Mouse (Mus musculus) stomach, embryonic 15.5 days (tissue): ENCODE data around the gene Tnfrsf13c. TPM values are rescaled to one million over a fixed set of nuclear protein-coding genes. Genes with fewer than 3 reads are reported as not detected.

Source experiments
- ATAC-seq: fragments of 200-750 bp; cut with Nextera tagmentation; 2 replicates; pipeline ENCODE4 v1.8.0; 2017; ENCODE audit warnings: low read depth, moderate number of reproducible peaks, moderate TSS enrichment; ENCODE audit not compliant: insufficient read depth, low FRiP score
- H3K27ac ChIP-seq: fragments of 300-500 bp; sonication (generic); 2 replicates; pipeline ENCODE4 v1.5.1; 2015; ENCODE audit warnings: mild to moderate bottlenecking, inconsistent platforms
- H3K27me3 ChIP-seq: fragments of 300-500 bp; sonication (generic); replicated peaks from 2 replicates; pipeline ENCODE4 v1.6.1; 2015; ENCODE audit warnings: inconsistent platforms
- H3K36me3 ChIP-seq: fragments of 300-500 bp; sonication (generic); 2 replicates; pipeline ENCODE4 v1.6.1; 2015; ENCODE audit warnings: inconsistent platforms
- H3K4me1 ChIP-seq: fragments of 300-500 bp; sonication (generic); 2 replicates; pipeline ENCODE4 v1.6.1; 2015; ENCODE audit warnings: inconsistent platforms
- H3K4me2 ChIP-seq: fragments of 300-500 bp; sonication (generic); 2 replicates; pipeline ENCODE4 v1.6.1; 2015; ENCODE audit warnings: mild to moderate bottlenecking, inconsistent platforms
- H3K4me3 ChIP-seq: fragments of 300-500 bp; sonication (generic); replicated peaks from 2 replicates; pipeline ENCODE4 v1.5.1; 2015; ENCODE audit warnings: inconsistent platforms
- H3K9ac ChIP-seq: fragments of 300-500 bp; sonication (generic); 2 replicates; pipeline ENCODE4 v1.6.1; 2015; ENCODE audit warnings: inconsistent platforms
- H3K9me3 ChIP-seq: fragments of 300-500 bp; sonication (generic); 2 replicates; pipeline ENCODE4 v1.6.1; 2016; ENCODE audit warnings: inconsistent platforms
- WGBS: fragments of 180-500 bp; shearing (Covaris S2); methylation state at CpG from one replicate; pipeline ENCODE4 v1.1.7; 2015; 5-methylcytosine and 5-hydroxymethylcytosine counted together
- polyA plus RNA-seq: library from polyadenylated mRNA; unstranded; fragments of >200 nt; fragmentation: Nextera tagmentation; extraction: Ambion mirVana; gene quantifications from 2 replicates; pipeline ENCODE4 v1.2.1, GENCODE M21; 2015

Gene Tnfrsf13c
- polyA plus RNA-seq, 1 experiment from 2014 or later, result 0.13 TPM

GRCm38 (mm10) chr15:82188481-82189240 is 35.5 kb downstream of the Tnfrsf13c start:
- H3K9me3 ChIP-seq, result no peaks in the 10 kb centered on the region
- 97% methylated on average over 10 of the region's 10 CpGs for WGBS
- H3K4me1 ChIP-seq, result peaks cover 3% of the 10 kb centered on the region; the same call in 1 of the 2 replicates
- H3K4me3 ChIP-seq, result no peak overlapping the region
- no peak overlapping the region for H3K27ac ChIP-seq
- H3K36me3 ChIP-seq, result peaks cover 67% of the 10 kb centered on the region
- no peaks in the 10 kb centered on the region for H3K27me3 ChIP-seq
- ATAC-seq, result no peak
- H3K9ac ChIP-seq, result no peak overlapping the region
- H3K4me2 ChIP-seq, result no peak overlapping the region

- 90% methylated on average over 1 of the region's 1 CpGs for WGBS
- Histone ChIP-seq H3K4me2 (no peak overlapping the region), H3K9ac (no peak overlapping the region), H3K4me1 (peaks cover 3% of the 10 kb centered on the region; the same call in 1 of the 2 replicates), H3K27ac (no peak overlapping the region), H3K4me3 (no peak overlapping the region), H3K27me3 (no peaks in the 10 kb centered on the region), H3K9me3 (no peaks in the 10 kb centered on the region), H3K36me3 (peaks cover 69% of the 10 kb centered on the region)
- no peak for ATAC-seq
Measured at GRCm38 (mm10) chr15:82187924-82188323, 36.2 kb downstream of the Tnfrsf13c start.

GRCm38 (mm10) chr15:82187401-82187800 is 36.8 kb downstream of the Tnfrsf13c start:
- peaks cover 74% of the 10 kb centered on the region for H3K36me3 ChIP-seq
- no peak overlapping the region for H3K4me2 ChIP-seq
- H3K4me3 ChIP-seq, result no peak overlapping the region
- 90% methylated on average over 4 of the region's 4 CpGs for WGBS
- H3K27ac ChIP-seq, result no peak overlapping the region
- H3K4me1 ChIP-seq, result peaks cover 3% of the 10 kb centered on the region; the same call in 1 of the 2 replicates
- ATAC-seq, result no peak
- H3K9ac ChIP-seq, result no peak overlapping the region
- no peaks in the 10 kb centered on the region for H3K27me3 ChIP-seq
- no peaks in the 10 kb centered on the region for H3K9me3 ChIP-seq

- H3K4me3 ChIP-seq, result no peak overlapping the region
- 81% methylated on average over 5 of the region's 5 CpGs for WGBS
- H3K4me2 ChIP-seq, result no peak overlapping the region
- H3K36me3 ChIP-seq, result peaks cover 75% of the 10 kb centered on the region
- no peaks in the 10 kb centered on the region for H3K27me3 ChIP-seq
- H3K9ac ChIP-seq, result no peak overlapping the region
- no peaks in the 10 kb centered on the region for H3K9me3 ChIP-seq
- peaks cover 3% of the 10 kb centered on the region; the same call in 1 of the 2 replicates for H3K4me1 ChIP-seq
- 0 out of 2 replicates have a peak overlapping the region, but pooled peaks have one; percentile 31 for H3K27ac ChIP-seq
- ATAC-seq, result no peak
Measured at GRCm38 (mm10) chr15:82186931-82187330, 37.2 kb downstream of the Tnfrsf13c start.

GRCm38 (mm10) chr15:82186131-82186530 is 38.0 kb downstream of the Tnfrsf13c start:
- ATAC-seq, result peak; percentile 55; the same call in 1 of the 2 replicates
- H3K4me1 ChIP-seq, result peaks cover 3% of the 10 kb centered on the region; the same call in 1 of the 2 replicates
- no peak overlapping the region for H3K9ac ChIP-seq
- H3K4me2 ChIP-seq, result no peak overlapping the region
- H3K27me3 ChIP-seq, result no peaks in the 10 kb centered on the region
- no peak overlapping the region for H3K4me3 ChIP-seq
- 73% methylated on average over 14 of the region's 14 CpGs for WGBS
- H3K36me3 ChIP-seq, result peaks cover 80% of the 10 kb centered on the region
- no peaks in the 10 kb centered on the region for H3K9me3 ChIP-seq
- peak overlapping the region; percentile 51 for H3K27ac ChIP-seq

GRCm38 (mm10) chr15:82185062-82185783 is 38.9 kb downstream of the Tnfrsf13c start:
- 81% methylated on average over 14 of the region's 14 CpGs for WGBS
- no peak for ATAC-seq
- Histone ChIP-seq H3K4me2 (no peak overlapping the region), H3K4me3 (no peak overlapping the region), H3K27me3 (no peaks in the 10 kb centered on the region), H3K9me3 (no peaks in the 10 kb centered on the region), H3K36me3 (peaks cover 88% of the 10 kb centered on the region), H3K4me1 (peaks cover 3% of the 10 kb centered on the region; the same call in 1 of the 2 replicates), H3K27ac (peak overlapping the region; percentile 51), H3K9ac (no peak overlapping the region)

- 77% methylated on average over 10 of the region's 10 CpGs for WGBS
- H3K4me3 ChIP-seq, result no peak overlapping the region
- H3K36me3 ChIP-seq, result peaks cover 91% of the 10 kb centered on the region
- peaks cover 3% of the 10 kb centered on the region; the same call in 1 of the 2 replicates for H3K4me1 ChIP-seq
- peak overlapping the region; percentile 51; the same call in 1 of the 2 replicates for H3K27ac ChIP-seq
- H3K9ac ChIP-seq, result no peak overlapping the region
- no peak for ATAC-seq
- no peak overlapping the region for H3K4me2 ChIP-seq
- no peaks in the 10 kb centered on the region for H3K27me3 ChIP-seq
- no peaks in the 10 kb centered on the region for H3K9me3 ChIP-seq
Measured at GRCm38 (mm10) chr15:82184656-82185055, 39.5 kb downstream of the Tnfrsf13c start.

GRCm38 (mm10) chr15:82184183-82184582 is 40.0 kb downstream of the Tnfrsf13c start:
- Histone ChIP-seq H3K4me2 (no peak overlapping the region), H3K4me1 (peaks cover 3% of the 10 kb centered on the region; the same call in 1 of the 2 replicates), H3K27me3 (no peaks in the 10 kb centered on the region), H3K9ac (no peak overlapping the region), H3K9me3 (no peaks in the 10 kb centered on the region), H3K36me3 (peaks cover 91% of the 10 kb centered on the region), H3K27ac (peak overlapping the region; percentile 40), H3K4me3 (no peak overlapping the region)
- 54% methylated on average over 7 of the region's 7 CpGs for WGBS
- peak; percentile 87 for ATAC-seq

- Histone ChIP-seq H3K4me3 (no peak overlapping the region), H3K4me1 (peaks cover 3% of the 10 kb centered on the region; the same call in 1 of the 2 replicates), H3K9me3 (no peaks in the 10 kb centered on the region), H3K4me2 (no peak overlapping the region), H3K27ac (peak overlapping the region; percentile 40; the same call in 1 of the 2 replicates), H3K36me3 (peaks cover 95% of the 10 kb centered on the region), H3K9ac (no peak overlapping the region), H3K27me3 (no peaks in the 10 kb centered on the region)
- no peak for ATAC-seq
- WGBS, result 60% methylated on average over 10 of the region's 10 CpGs
Measured at GRCm38 (mm10) chr15:82183596-82183995, 40.6 kb downstream of the Tnfrsf13c start.

- Histone ChIP-seq H3K36me3 (peaks cover 96% of the 10 kb centered on the region), H3K4me2 (no peak overlapping the region), H3K9ac (no peak overlapping the region), H3K27me3 (no peaks in the 10 kb centered on the region), H3K27ac (no peak overlapping the region), H3K4me3 (no peak overlapping the region), H3K9me3 (no peaks in the 10 kb centered on the region), H3K4me1 (peaks cover 3% of the 10 kb centered on the region; the same call in 1 of the 2 replicates)
- no peak for ATAC-seq
- WGBS, result 95% methylated on average over 4 of the region's 4 CpGs
Measured at GRCm38 (mm10) chr15:82182311-82182710, 41.9 kb downstream of the Tnfrsf13c start.

- H3K4me3 ChIP-seq, result no peak overlapping the region
- WGBS, result 85% methylated on average over 5 of the region's 5 CpGs
- H3K27me3 ChIP-seq, result no peaks in the 10 kb centered on the region
- H3K9me3 ChIP-seq, result no peaks in the 10 kb centered on the region
- ATAC-seq, result no peak
- H3K36me3 ChIP-seq, result peaks cover 93% of the 10 kb centered on the region
- H3K4me1 ChIP-seq, result peaks cover 3% of the 10 kb centered on the region; the same call in 1 of the 2 replicates
- H3K4me2 ChIP-seq, result no peak overlapping the region
- no peak overlapping the region for H3K27ac ChIP-seq
- H3K9ac ChIP-seq, result no peak overlapping the region
Measured at GRCm38 (mm10) chr15:82181131-82181530, 43.0 kb downstream of the Tnfrsf13c start.
